Mouse (Mus musculus): Measurements from ENCODE around the gene Dirc2.

The Dirc2 gene

GRCm38 (mm10) chr16:35734038-35734437 is 35.1 kb downstream of the Dirc2 start:
- peak; percentile 60 for DNase-seq

DNA sequence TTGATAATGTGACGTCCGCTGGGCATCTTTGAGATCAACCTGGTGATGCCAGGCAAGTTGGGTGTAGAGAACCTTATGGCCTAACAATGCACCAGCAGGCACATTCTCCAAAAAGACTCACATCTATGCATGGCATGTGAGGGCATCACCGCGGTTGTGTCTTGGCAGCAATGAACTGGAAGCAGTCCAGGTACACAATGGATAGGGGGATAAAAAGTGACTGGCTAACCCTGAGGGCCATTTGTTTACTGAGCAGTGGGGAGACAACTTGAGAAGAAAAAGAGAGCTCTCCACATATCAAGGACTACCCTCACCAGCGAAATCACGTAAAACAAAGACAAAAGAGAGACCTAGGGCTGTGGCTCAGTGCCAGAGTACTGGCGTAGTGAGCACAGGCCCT is 37.1 kb downstream of the Dirc2 start:
- no peak for DNase-seq

GRCm38 (mm10) chr16:35729151-35729738 is 39.9 kb downstream of the Dirc2 start:
- no peak for DNase-seq

DNA sequence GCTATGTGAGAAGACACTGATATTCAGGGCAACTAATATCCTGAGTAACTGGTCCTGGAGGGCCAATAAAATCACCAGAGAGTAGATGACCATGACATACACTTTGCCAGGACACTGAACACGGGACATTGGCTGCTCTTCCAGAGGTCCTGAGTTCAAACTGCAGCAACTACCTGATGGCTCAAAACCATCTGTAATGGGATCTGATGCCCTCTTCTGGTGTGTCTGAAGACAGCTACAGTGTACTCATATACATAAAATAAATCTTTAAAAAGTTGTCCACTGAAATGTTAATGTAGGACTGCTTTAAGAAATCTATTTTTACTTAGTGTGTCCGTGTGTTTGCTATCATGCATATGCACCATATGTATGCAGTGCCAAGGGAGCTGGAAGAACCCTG is 42.6 kb downstream of the Dirc2 start:
- no peak for DNase-seq

- no peak for DNase-seq
Observed at GRCm38 (mm10) chr16:35724561-35724960, 44.6 kb downstream of the Dirc2 start.

DNA sequence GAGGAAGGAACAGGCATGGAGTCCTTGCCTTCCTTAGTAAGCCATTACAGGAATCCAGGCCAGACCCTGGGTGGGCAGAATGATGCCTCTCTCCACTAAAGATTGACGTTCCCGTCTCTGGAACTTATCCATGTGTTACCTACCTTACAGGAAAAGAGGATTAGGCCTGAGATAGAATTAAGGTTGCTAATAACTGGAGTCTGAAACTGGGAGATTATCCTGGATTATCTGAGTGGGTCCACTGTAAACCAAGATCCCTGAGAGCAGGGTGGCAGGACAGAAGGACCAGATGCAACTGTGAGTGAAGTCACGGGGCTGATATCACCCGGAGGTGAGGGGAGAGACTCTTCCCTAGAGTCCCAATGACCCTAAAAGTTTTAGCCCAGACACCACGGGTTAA is 51.4 kb downstream of the Dirc2 start:
- DNase-seq = no peak

GRCm38 (mm10) chr16:35716257-35716656 is 52.9 kb downstream of the Dirc2 start:
- DNase-seq = no peak

- DNase-seq = no peak
Observed at GRCm38 (mm10) chr16:35715771-35716170, 53.4 kb downstream of the Dirc2 start.

DNA sequence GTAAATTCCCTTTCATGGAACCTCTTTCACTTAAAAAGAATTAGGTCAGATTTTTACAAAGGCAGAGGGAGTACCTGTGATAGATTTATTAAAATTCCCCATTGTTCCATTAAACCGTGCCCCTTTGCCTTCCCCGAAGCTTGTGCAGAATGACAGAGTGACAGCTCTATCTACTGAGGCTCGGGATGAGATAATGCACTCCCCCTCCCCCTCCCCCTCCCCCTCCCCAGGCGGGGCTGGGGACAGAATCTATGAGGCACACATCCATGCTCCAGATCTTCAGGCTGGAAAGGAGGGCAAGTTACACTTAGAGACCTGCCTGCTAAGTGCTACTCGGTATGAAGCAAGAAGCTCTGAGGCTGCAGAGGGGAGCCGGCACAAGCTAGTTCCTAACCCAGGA is 53.8 kb downstream of the Dirc2 start:
- DNase-seq = no peak

GRCm38 (mm10) chr16:35714689-35715088 is 54.5 kb downstream of the Dirc2 start:
- no peak for DNase-seq

DNA sequence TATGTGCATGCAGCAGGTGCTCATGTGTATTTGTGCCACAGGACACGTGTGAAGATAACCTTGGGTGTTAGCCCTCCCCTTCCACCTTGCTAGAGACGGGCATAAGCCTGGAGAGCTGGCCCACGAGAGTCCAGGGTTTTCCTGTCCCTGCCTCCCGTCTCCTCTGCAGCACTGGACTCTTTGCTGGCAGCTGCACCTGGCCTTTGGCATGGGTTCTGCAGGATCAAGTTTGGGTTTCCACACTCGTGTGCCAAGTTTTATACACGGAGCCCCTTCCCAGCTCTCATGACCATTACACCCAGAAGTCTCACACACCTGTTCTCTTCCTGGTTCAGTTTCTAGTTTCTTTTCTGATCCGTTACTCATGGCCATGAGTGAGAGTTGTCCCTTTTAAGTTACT is 55.5 kb downstream of the Dirc2 start:
- no peak for DNase-seq

GRCm38 (mm10) chr16:35711004-35711403 is 58.2 kb downstream of the Dirc2 start:
- no peak for DNase-seq

DNA sequence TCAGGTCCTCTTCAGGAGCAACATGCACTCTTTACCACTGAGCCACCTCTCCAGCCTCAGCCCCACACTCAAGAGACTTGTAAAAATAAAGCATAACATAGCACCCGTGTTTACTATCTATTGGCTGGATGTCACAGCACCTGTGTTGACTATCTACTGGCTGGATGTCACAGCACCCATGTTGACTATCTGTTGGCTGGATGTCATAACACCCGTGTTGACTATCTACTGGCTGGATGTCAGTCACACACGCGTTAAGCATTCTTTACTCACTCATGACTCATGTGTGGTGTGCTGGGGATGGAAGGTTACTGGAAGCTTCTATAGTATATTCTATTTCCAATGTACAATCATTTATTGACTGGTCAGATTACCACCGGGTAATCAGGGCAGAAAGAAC is 62.2 kb downstream of the Dirc2 start:
- no peak for DNase-seq

- DNase-seq = no peak
Observed at GRCm38 (mm10) chr16:35704796-35705195, 64.4 kb downstream of the Dirc2 start.

DNA sequence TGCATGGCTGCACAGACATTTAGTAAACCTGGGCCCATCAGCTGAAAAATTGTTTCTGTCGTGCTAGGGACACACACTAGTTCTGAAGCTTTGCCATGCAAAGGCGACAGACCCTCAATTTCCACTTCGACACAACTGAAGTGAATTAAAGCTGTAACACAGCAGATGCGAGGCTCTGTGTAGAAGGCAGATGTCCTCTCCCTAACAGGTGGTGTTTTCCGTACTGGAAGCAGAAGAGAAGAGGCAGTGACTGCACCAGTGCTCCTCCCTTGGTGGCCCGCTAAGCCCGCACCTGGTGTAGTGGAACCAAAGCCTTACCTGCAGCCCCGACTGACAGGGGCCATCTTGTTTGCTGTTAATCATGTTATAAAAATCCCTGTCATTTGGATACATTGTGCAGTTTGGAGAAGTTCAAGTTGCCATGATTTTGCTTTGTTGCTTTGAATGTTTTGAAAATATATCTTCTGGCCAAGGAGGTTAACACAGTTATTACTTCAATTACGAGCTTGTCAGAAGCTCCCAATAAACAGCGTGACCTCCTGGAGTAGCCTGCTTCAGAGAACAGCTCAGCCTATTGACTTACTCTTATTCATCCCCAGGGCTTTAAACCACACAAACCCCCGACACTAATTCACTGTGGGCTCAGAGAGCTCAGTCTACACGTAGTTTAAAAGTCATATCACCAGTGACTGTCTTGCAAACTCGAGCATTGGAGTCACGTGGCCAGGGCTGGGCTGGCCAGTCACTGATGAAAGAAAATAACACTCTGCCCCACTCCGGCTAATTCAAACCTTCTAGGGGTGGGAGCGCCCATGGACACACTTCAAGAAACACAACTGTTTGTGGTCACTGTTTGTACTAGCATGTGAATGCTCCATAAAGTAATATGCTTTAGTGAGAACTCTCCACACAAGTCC is 65.1 kb downstream of the Dirc2 start:
- no peak for DNase-seq

GRCm38 (mm10) chr16:35701823-35702222 is 67.3 kb downstream of the Dirc2 start:
- DNase-seq = no peak

DNA sequence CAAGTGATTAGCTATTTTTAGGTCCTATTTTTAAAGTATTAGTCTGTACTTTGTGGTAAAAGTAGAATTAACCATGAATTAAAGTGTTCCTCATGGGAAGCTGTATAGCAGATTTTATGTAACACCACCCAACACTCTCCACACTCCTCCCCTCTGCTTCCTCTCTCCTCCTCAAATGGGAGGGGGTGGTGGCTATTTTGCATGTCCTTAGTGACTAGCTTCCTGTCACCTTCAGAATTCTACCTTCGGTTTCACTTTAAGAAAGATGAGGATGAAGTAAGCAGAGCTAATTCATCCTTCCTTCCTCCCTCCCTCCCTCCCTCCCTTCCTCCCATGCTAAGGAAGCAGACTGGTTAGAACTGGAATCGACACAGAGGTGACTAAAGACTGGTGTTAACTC is 73.1 kb downstream of the Dirc2 start:
- no peak for DNase-seq

- no peak for DNase-seq
Observed at GRCm38 (mm10) chr16:35694250-35694846, 74.8 kb downstream of the Dirc2 start.

DNA sequence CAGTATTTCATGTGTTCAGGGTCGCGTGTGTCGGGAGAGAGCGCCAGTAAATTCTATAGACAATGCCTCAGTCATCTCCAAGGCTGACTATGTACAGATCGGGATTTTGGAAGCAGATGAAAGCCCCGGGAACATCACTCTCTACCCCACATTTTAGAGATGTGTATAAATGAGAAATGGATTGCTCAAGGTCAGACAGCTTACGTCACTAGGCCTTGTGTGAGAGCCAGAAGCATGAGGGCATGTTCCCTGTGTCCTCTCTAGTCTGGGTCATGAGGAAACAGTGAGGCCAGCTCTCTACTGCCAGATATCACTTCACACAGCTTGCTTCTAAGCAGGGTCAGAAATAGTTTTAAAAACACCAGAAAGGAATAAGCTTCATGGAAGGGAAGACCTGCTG is 77.5 kb downstream of the Dirc2 start:
- no peak for DNase-seq

- peak; percentile 19 for DNase-seq
Observed at GRCm38 (mm10) chr16:35686491-35686890, 82.7 kb downstream of the Dirc2 start.

DNA sequence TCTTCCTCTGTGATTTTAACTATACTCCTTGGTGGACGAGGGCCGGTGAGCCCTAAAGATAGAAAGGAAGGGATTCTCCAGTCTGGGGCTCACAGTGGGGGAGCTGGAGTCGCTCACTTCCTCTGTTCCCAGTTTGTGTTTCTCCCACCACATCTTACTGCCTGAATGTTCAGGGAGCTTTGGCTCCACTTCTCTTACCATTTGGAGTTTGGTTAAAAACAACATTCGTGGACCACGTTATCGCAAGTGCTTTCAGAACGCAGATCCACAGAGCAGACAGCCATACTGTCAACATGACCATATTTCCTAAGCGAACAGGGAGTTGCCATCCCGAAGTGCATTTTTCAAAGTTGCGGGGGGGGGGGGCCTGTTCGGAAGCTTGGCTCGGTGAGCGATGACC is 84.1 kb downstream of the Dirc2 start:
- no peak for DNase-seq

- DNase-seq = peak; percentile 39
Observed at GRCm38 (mm10) chr16:35681327-35682108, 87.6 kb downstream of the Dirc2 start.

- DNase-seq = no peak
Observed at GRCm38 (mm10) chr16:35678476-35678875, 90.7 kb downstream of the Dirc2 start.

All from cerebellum, adult 8-10 months (tissue).